Mouse (Mus musculus) MEL (cell line): ENCODE measurements around the gene 7530416G11Rik. TPM values are rescaled to one million over a fixed set of nuclear protein-coding genes. Genes with fewer than 3 reads are reported as not detected.

Source experiments
- DNase-seq: peaks from one replicate; pipeline ENCODE4 v3.0.0; 2011; ENCODE audit warnings: low read depth, low spot score
- H3K27ac ChIP-seq: 2 replicates; pipeline ENCODE4 v1.5.1; 2012; ENCODE audit warnings: low read depth, mild to moderate bottlenecking, control low read depth, low read length, moderate library complexity; ENCODE audit not compliant: control insufficient read depth
- H3K27me3 ChIP-seq, 2 experiments: fragments of 150-350 bp in 1 of 2; sonication (generic) in 1 of 2; 2 replicates each; pipeline ENCODE4 v1.6.1; 2012; ENCODE audit warnings: low read length in 2 of 2, mild to moderate bottlenecking in 2 of 2, improper control_type of control experiment in 1 of 2, moderate library complexity in 1 of 2; ENCODE audit not compliant: insufficient read depth in 2 of 2, control insufficient read depth in 1 of 2
- H3K36me3 ChIP-seq, 2 experiments: 2 replicates each; pipeline ENCODE4 v1.6.1; 2012 to 2014; ENCODE audit warnings: low read length in 2 of 2, improper control_type of control experiment in 1 of 2, inconsistent platforms in 1 of 2, mild to moderate bottlenecking in 1 of 2; ENCODE audit not compliant: insufficient read depth in 2 of 2, control insufficient read depth in 1 of 2
- H3K4me1 ChIP-seq, 2 experiments: fragments of 150-350 bp in 1 of 2; sonication (generic) in 1 of 2; 2 replicates each; pipeline ENCODE4 v1.6.1; 2012; ENCODE audit warnings: low read length in 2 of 2, improper control_type of control experiment in 1 of 2, mild to moderate bottlenecking in 1 of 2; ENCODE audit not compliant: insufficient read depth in 2 of 2, control insufficient read depth in 1 of 2
- H3K4me3 ChIP-seq, 2 experiments: fragments of 150-350 bp in 1 of 2; sonication (generic) in 1 of 2; 2 replicates each; pipeline ENCODE4 v1.5.1; 2012; ENCODE audit warnings: low read depth in 2 of 2, low read length in 2 of 2, mild to moderate bottlenecking in 2 of 2, moderate library complexity in 2 of 2, control low read depth in 1 of 2, improper control_type of control experiment in 1 of 2; ENCODE audit not compliant: control insufficient read depth in 1 of 2, insufficient read depth in 1 of 2
- H3K79me2 ChIP-seq: 2 replicates; pipeline ENCODE4 v1.6.1; 2012; ENCODE audit warnings: mild to moderate bottlenecking, low read length, moderate library complexity; ENCODE audit not compliant: control insufficient read depth, poor library complexity, insufficient read depth
- H3K9ac ChIP-seq: 2 replicates; pipeline ENCODE4 v1.6.1; 2012; ENCODE audit warnings: low read depth, mild to moderate bottlenecking, control low read depth, low read length, moderate library complexity; ENCODE audit not compliant: control insufficient read depth, poor library complexity, severe bottlenecking
- H3K9me3 ChIP-seq: fragments of 150-350 bp; sonication (generic); replicated peaks from 2 replicates; pipeline ENCODE4 v1.6.1; 2012; ENCODE audit warnings: mild to moderate bottlenecking, low read length, improper control_type of control experiment, moderate library complexity; ENCODE audit not compliant: insufficient read depth
- CHD2 ChIP-seq: IDR thresholded peaks from 2 replicates; pipeline ENCODE4 v1.6.1; 2011; ENCODE audit warnings: low read length, improper control_type of control experiment
- CTCF ChIP-seq, 3 experiments: IDR thresholded peaks in 2 of 3; conservative IDR thresholded peaks in 1 of 3; 2 replicates each; pipeline ENCODE4 v1.5.1; 2011 to 2012; ENCODE audit warnings: low read length in 3 of 3, low read depth in 2 of 3, mild to moderate bottlenecking in 2 of 3, improper control_type of control experiment in 1 of 3, inconsistent platforms in 1 of 3, mixed read lengths in 1 of 3, moderate library complexity in 1 of 3; ENCODE audit not compliant: control insufficient read depth in 1 of 3, insufficient read depth in 1 of 3, poor library complexity in 1 of 3, severe bottlenecking in 1 of 3
- JUND ChIP-seq: IDR thresholded peaks from 2 replicates; pipeline ENCODE4 v1.6.1; 2011; ENCODE audit warnings: low read depth, mild to moderate bottlenecking, improper control_type of control experiment, low read length
- MAFK ChIP-seq: IDR thresholded peaks from 2 replicates; pipeline ENCODE4 v1.6.1; 2011; ENCODE audit warnings: low read depth, mild to moderate bottlenecking, low read length, improper control_type of control experiment, borderline replicate concordance
- MAX ChIP-seq: IDR thresholded peaks from 2 replicates; pipeline ENCODE4 v1.6.1; 2011; ENCODE audit warnings: low read length, improper control_type of control experiment
- MAZ ChIP-seq: IDR thresholded peaks from 2 replicates; pipeline ENCODE4 v1.6.1; 2012; ENCODE audit warnings: low read depth, mild to moderate bottlenecking, inconsistent platforms, low read length, improper control_type of control experiment
- MEF2A ChIP-seq: IDR thresholded peaks from 2 replicates; pipeline ENCODE4 v1.6.1; 2014; ENCODE audit warnings: low read depth, mild to moderate bottlenecking, inconsistent platforms, low read length, improper control_type of control experiment; ENCODE audit not compliant: poor library complexity, insufficient replicate concordance, severe bottlenecking; ENCODE audit errors: extremely low read depth
- MXI1 ChIP-seq: IDR thresholded peaks from 2 replicates; pipeline ENCODE4 v1.6.1; 2011; ENCODE audit warnings: mild to moderate bottlenecking, low read depth, low read length, improper control_type of control experiment
- MYC ChIP-seq: IDR thresholded peaks from 2 replicates; pipeline ENCODE4 v1.6.1; 2011; ENCODE audit warnings: low read depth, mild to moderate bottlenecking, low read length, improper control_type of control experiment, moderate library complexity
- NRF1 ChIP-seq: IDR thresholded peaks from 2 replicates; pipeline ENCODE4 v1.6.1; 2014; ENCODE audit warnings: low read depth, mild to moderate bottlenecking, inconsistent platforms, low read length, improper control_type of control experiment, moderate library complexity; ENCODE audit not compliant: poor library complexity, insufficient read depth, severe bottlenecking
- POLR2AphosphoS2 ChIP-seq: IDR thresholded peaks from 2 replicates; pipeline ENCODE4 v1.6.1; 2011; ENCODE audit warnings: low read length, improper control_type of control experiment
- SIN3A ChIP-seq: IDR thresholded peaks from 2 replicates; pipeline ENCODE4 v1.6.1; 2012; ENCODE audit warnings: low read length, improper control_type of control experiment, inconsistent platforms
- SMC3 ChIP-seq: IDR thresholded peaks from 2 replicates; pipeline ENCODE4 v1.6.1; 2011; ENCODE audit warnings: low read depth, low read length, improper control_type of control experiment
- TAL1 ChIP-seq: IDR thresholded peaks from 2 replicates; pipeline ENCODE4 v1.6.1; 2012; ENCODE audit warnings: mild to moderate bottlenecking, inconsistent platforms, low read length, moderate library complexity, mixed read lengths
- TCF12 ChIP-seq: IDR thresholded peaks from 2 replicates; pipeline ENCODE4 v1.6.1; 2014; ENCODE audit warnings: low read depth, mild to moderate bottlenecking, inconsistent platforms, low read length, improper control_type of control experiment, moderate library complexity
- ZC3H11A ChIP-seq: IDR thresholded peaks from 2 replicates; pipeline ENCODE4 v1.6.1; 2012; ENCODE audit warnings: low read depth, mild to moderate bottlenecking, inconsistent platforms, low read length, improper control_type of control experiment
- ZMIZ1 ChIP-seq: IDR thresholded peaks from 2 replicates; pipeline ENCODE4 v1.6.1; 2012; ENCODE audit warnings: low read depth, mild to moderate bottlenecking, inconsistent platforms, low read length, improper control_type of control experiment, moderate library complexity
- polyA plus RNA-seq, 2 experiments: library from polyadenylated mRNA; stranded (reverse) in 1 of 2; unstranded in 1 of 2; fragments of >175 nt in 1 of 2; fragments of >200 nt in 1 of 2; gene quantifications; 2 replicates each; pipeline versions ENCODE4 v1.2.1 to v1.2.4; 2012; ENCODE audit warnings: low replicate concordance in 2 of 2, low read depth in 1 of 2; ENCODE audit not compliant: insufficient read length in 2 of 2, insufficient read depth in 1 of 2, missing spikeins in 1 of 2
- total RNA-seq: library from RNA; depleted of rRNA; stranded (reverse); fragments of 300-350 nt; gene quantifications from 2 replicates; pipeline ENCODE4 v1.2.3, GENCODE M21; 2012

The 7530416G11Rik gene
- total and polyA plus RNA-seq, 3 experiments = not detected

- H3K4me1 ChIP-seq = no peaks in the 10 kb centered on the region
- no peaks in the 10 kb centered on the region for H3K9me3 ChIP-seq
- no peak for DNase-seq
- H3K27me3 ChIP-seq = no peaks in the 10 kb centered on the region
- TF ChIP-seq MAFK = no peak
- no peak for TF ChIP-seq SMC3
- TF ChIP-seq NRF1 = no peak
- no peak for TF ChIP-seq ZC3H11A
- TF ChIP-seq POLR2AphosphoS2 = no peak
- no peak for TF ChIP-seq MAZ
- TF ChIP-seq TCF12 = no peak
- TF ChIP-seq, all 39 proteins: peak for 0
- Histone ChIP-seq H3K9ac (no peak overlapping the region), H3K27ac (no peak overlapping the region), H3K4me3 (no peak overlapping the region), H3K36me3 (no peaks in the 10 kb centered on the region), H3K79me2 (no peaks in the 10 kb centered on the region)
These were observed 31.2 kb upstream of the 7530416G11Rik start for GRCm38 (mm10) chr15:85534215-85534614.

- no peak for TF ChIP-seq MYC
- no peak for TF ChIP-seq ZC3H11A
- no peak for TF ChIP-seq MEF2A
- no peak for TF ChIP-seq CHD2
- TF ChIP-seq ZMIZ1 = no peak
- no peak for TF ChIP-seq CTCF (IDR thresholded peaks at IDR 0.05 in 2 of 3, conservative IDR thresholded peaks at IDR 0.05 in 1 of 3; ENCODE audit: control insufficient read depth in 1 of 3, insufficient read depth in 1 of 3, low read depth in 2 of 3, low read length in 3 of 3, poor library complexity in 1 of 3, severe bottlenecking in 1 of 3)
- no peak for TF ChIP-seq MXI1
- TF ChIP-seq JUND = no peak
- TF ChIP-seq SMC3 = no peak
- TF ChIP-seq MAX = no peak
- TF ChIP-seq SIN3A = no peak
- no peak for TF ChIP-seq TAL1
- TF ChIP-seq, all 39 proteins: peak for 0
- no peak overlapping the region for H3K4me3 ChIP-seq
These were observed 29.0 kb upstream of the 7530416G11Rik start for GRCm38 (mm10) chr15:85532063-85532462.

More at GRCm38 (mm10) chr15:85532063-85532462, 29.0 kb upstream of the 7530416G11Rik start:
- DNase-seq = no peak
- Histone ChIP-seq H3K9me3 (no peaks in the 10 kb centered on the region), H3K4me1 (no peaks in the 10 kb centered on the region), H3K9ac (no peak overlapping the region), H3K27ac (no peak overlapping the region), H3K27me3 (no peaks in the 10 kb centered on the region), H3K79me2 (no peaks in the 10 kb centered on the region), H3K36me3 (no peaks in the 10 kb centered on the region)
